Mouse (Mus musculus) activated CD4-positive, CD25-positive, alpha-beta regulatory T cell (primary cell): ENCODE measurements around the gene Spryd4. TPM values are rescaled to one million over a fixed set of nuclear protein-coding genes. Genes with fewer than 3 reads are reported as not detected.

ENCODE experiments used
- polyA plus RNA-seq, 2 experiments: library from polyadenylated mRNA; unstranded; fragments of 100-300 nt; shearing (Covaris generic); gene quantifications; one replicate each; pipeline ENCODE4 v1.2.1; 2017

Gene Spryd4
- 10 to 100 TPM; 11.3 to 17.9 TPM for polyA plus RNA-seq

GRCm38 (mm10) chr10:128211390-128212108, at the start of gene Spryd4:
Spryd4 (minus strand) TSS chr10:128211807.

GRCm38 (mm10) chr10:128253677-128254255, 42.2 kb upstream of the Spryd4 start, which contains the start of gene Apon:
Apon (plus strand) TSS chr10:128254096.

GRCm38 (mm10) chr10:128231697-128232419, 20.3 kb upstream of the Spryd4 start, which contains the start of gene Timeless:
Timeless (plus strand) TSS chr10:128232065.

GRCm38 (mm10) chr10:128225538-128225937, 13.9 kb upstream of the Spryd4 start, which contains the start of gene Mip:
Mip (plus strand) TSS chr10:128225838.

GRCm38 (mm10) chr10:128194024-128194550, 17.5 kb downstream of the Spryd4 start, which contains the start of gene Gls2:
Gls2 (plus strand) TSS chr10:128194457.

GRCm38 (mm10) chr10:128179989-128180388, 31.6 kb downstream of the Spryd4 start, which contains the start of gene Rbms2:
Rbms2 (minus strand) TSS chr10:128180297.

Other genes starting within 250 kb of the Spryd4 start
- gene Hsd17b6, start 204.2 kb downstream of the Spryd4 start, polyA plus RNA-seq, result under 1 TPM in 1 of 2 experiments, not detected in 1; 0.42 TPM
- gene Prim1, start 196.6 kb downstream of the Spryd4 start, polyA plus RNA-seq, result 10 to 100 TPM; 22.4 to 26.6 TPM
- 100 to 1,000 TPM; 601 to 712 TPM for gene Naca, start 176.2 kb downstream of the Spryd4 start, polyA plus RNA-seq
- gene Ptges3, start 152.9 kb downstream of the Spryd4 start, polyA plus RNA-seq, result 10 to 100 TPM; 92.6 to 99.4 TPM
- gene Atp5b, start 128.5 kb downstream of the Spryd4 start, polyA plus RNA-seq, result 1,000 to 10,000 TPM; 1,203 to 1,225 TPM
- gene Baz2a, start 120.2 kb downstream of the Spryd4 start, polyA plus RNA-seq, result 10 to 100 TPM; 52.9 to 72.5 TPM
- 10 to 100 TPM; 21.7 to 29.0 TPM for gene Rbms2, start 31.5 kb downstream of the Spryd4 start, polyA plus RNA-seq
- under 1 TPM; 0.18 to 0.33 TPM for gene Gls2, start 17.4 kb downstream of the Spryd4 start, polyA plus RNA-seq
- gene Mip, start 14.0 kb upstream of the Spryd4 start, polyA plus RNA-seq, result not detected
- 10 to 100 TPM; 17.0 to 20.1 TPM for gene Timeless, start 20.3 kb upstream of the Spryd4 start, polyA plus RNA-seq
- gene Apon, start 42.3 kb upstream of the Spryd4 start, polyA plus RNA-seq, result under 1 TPM in 1 of 2 experiments, not detected in 1; 0.14 TPM
- not detected for gene Apof, start 56.9 kb upstream of the Spryd4 start, polyA plus RNA-seq
- 10 to 100 TPM; 57.7 to 94.2 TPM for gene Stat2, start 58.8 kb upstream of the Spryd4 start, polyA plus RNA-seq
- gene Il23a, start 86.9 kb upstream of the Spryd4 start, polyA plus RNA-seq, result under 1 TPM in 1 of 2 experiments, not detected in 1; 0.14 TPM
- 10 to 100 TPM; 32.7 to 39.5 TPM for gene Pan2, start 91.5 kb upstream of the Spryd4 start, polyA plus RNA-seq
- 100 to 1,000 TPM in 1 of 2 experiments, 10 to 100 TPM in 1; 96.0 to 137 TPM for gene Cnpy2, start 110.7 kb upstream of the Spryd4 start, polyA plus RNA-seq
- 100 to 1,000 TPM; 162 to 168 TPM for gene Cs, start 125.9 kb upstream of the Spryd4 start, polyA plus RNA-seq
- 10 to 100 TPM; 34.4 to 35.4 TPM for gene Coq10a, start 157.2 kb upstream of the Spryd4 start, polyA plus RNA-seq
- gene Ankrd52, start 165.3 kb upstream of the Spryd4 start, polyA plus RNA-seq, result 1 to 10 TPM; 8.2 to 9.5 TPM
- under 1 TPM; 0.24 to 0.72 TPM for gene Slc39a5, start 189.4 kb upstream of the Spryd4 start, polyA plus RNA-seq
- 100 to 1,000 TPM; 109 to 121 TPM for gene Nabp2, start 199.7 kb upstream of the Spryd4 start, polyA plus RNA-seq
- gene Rnf41, start 199.8 kb upstream of the Spryd4 start, polyA plus RNA-seq, result 10 to 100 TPM; 28.9 to 37.8 TPM
- 100 to 1,000 TPM in 1 of 2 experiments, 10 to 100 TPM in 1; 97.3 to 105 TPM for gene Smarcc2, start 247.4 kb upstream of the Spryd4 start, polyA plus RNA-seq